Mouse (Mus musculus) kidney, embryonic 15.5 days (tissue): ENCODE results near the gene Scamp2. TPM values are rescaled to one million over a fixed set of nuclear protein-coding genes. Genes with fewer than 3 reads are reported as not detected.

Experiments used
- ATAC-seq: fragments of 200-750 bp; cut with Nextera tagmentation; replicated peaks from 2 replicates; pipeline ENCODE4 v1.8.0; 2017; ENCODE audit warnings: moderate TSS enrichment; ENCODE audit not compliant: low FRiP score
- H3K27ac ChIP-seq: fragments of 300-500 bp; sonication (generic); 2 replicates; pipeline ENCODE4 v1.5.1; 2015; ENCODE audit warnings: mild to moderate bottlenecking, inconsistent platforms
- H3K27me3 ChIP-seq: fragments of 300-500 bp; sonication (generic); 2 replicates; pipeline ENCODE4 v1.6.1; 2015; ENCODE audit warnings: inconsistent platforms
- H3K36me3 ChIP-seq: fragments of 300-500 bp; sonication (generic); 2 replicates; pipeline ENCODE4 v1.6.1; 2015; ENCODE audit warnings: inconsistent platforms
- H3K4me1 ChIP-seq: fragments of 300-500 bp; sonication (generic); 2 replicates; pipeline ENCODE4 v1.6.1; 2015; ENCODE audit warnings: inconsistent platforms
- H3K4me2 ChIP-seq: fragments of 300-500 bp; sonication (generic); 2 replicates; pipeline ENCODE4 v1.6.1; 2015; ENCODE audit warnings: moderate library complexity, mild to moderate bottlenecking, inconsistent platforms
- H3K4me3 ChIP-seq: fragments of 300-500 bp; sonication (generic); replicated peaks from 2 replicates; pipeline ENCODE4 v1.5.1; 2015; ENCODE audit warnings: mild to moderate bottlenecking, inconsistent platforms
- H3K9ac ChIP-seq: fragments of 300-500 bp; sonication (generic); 2 replicates; pipeline ENCODE4 v1.6.1; 2015; ENCODE audit warnings: mild to moderate bottlenecking, inconsistent platforms
- H3K9me3 ChIP-seq: fragments of 300-500 bp; sonication (generic); replicated peaks from 2 replicates; pipeline ENCODE4 v1.6.1; 2016; ENCODE audit warnings: inconsistent platforms
- WGBS: fragments of 180-500 bp; shearing (Covaris S2); methylation state at CpG from one replicate; pipeline ENCODE4 v1.1.7; 2015; ENCODE audit warnings: mixed read lengths; 5-methylcytosine and 5-hydroxymethylcytosine counted together
- polyA plus RNA-seq: library from polyadenylated mRNA; unstranded; fragments of >200 nt; fragmentation: Nextera tagmentation; extraction: Ambion mirVana; gene quantifications from 2 replicates; pipeline ENCODE4 v1.2.1, GENCODE M21; 2015

Gene Scamp2
- polyA plus RNA-seq, 1 experiment from 2014 or later = 85.5 TPM

- 83% methylated on average over 5 of the region's 5 CpGs for WGBS
- Histone ChIP-seq H3K27me3 (no peaks in the 10 kb centered on the region), H3K4me3 (peak overlapping the region; percentile 76; the same call in 1 of the 2 replicates), H3K9me3 (no peaks in the 10 kb centered on the region), H3K4me1 (peaks cover 22% of the 10 kb centered on the region), H3K36me3 (peaks cover 66% of the 10 kb centered on the region), H3K27ac (no peak overlapping the region), H3K9ac (no peak overlapping the region), H3K4me2 (peak overlapping the region; percentile 80)
- ATAC-seq = no peak
Measured at GRCm38 (mm10) chr9:57536362-57536761, 24.4 kb upstream of the Scamp2 start.

GRCm38 (mm10) chr9:57537044-57537727, 23.6 kb upstream of the Scamp2 start, which contains the start of gene Fam219b:
Gene Fam219b (plus strand): TSS chr9:57537528.
- Histone ChIP-seq H3K4me3 (peak within 1 kb of the TSS; percentile 76), H3K9me3 (no peaks in the 10 kb centered on the region), H3K4me2 (peak within 1 kb of the TSS; percentile 80), H3K27ac (peak within 1 kb of the TSS; percentile 82), H3K27me3 (no peaks in the 10 kb centered on the region), H3K9ac (peak within 1 kb of the TSS; percentile 82), H3K36me3 (peaks cover 65% of the 10 kb centered on the region), H3K4me1 (peaks cover 22% of the 10 kb centered on the region)
- 2% methylated on average over 45 of the region's 45 CpGs for WGBS
- peak; percentile 91 for ATAC-seq

- Histone ChIP-seq H3K4me1 (peaks cover 22% of the 10 kb centered on the region), H3K9ac (peak overlapping the region; percentile 82), H3K4me3 (peak overlapping the region; percentile 76), H3K4me2 (peak overlapping the region; percentile 80), H3K27me3 (no peaks in the 10 kb centered on the region), H3K9me3 (no peaks in the 10 kb centered on the region), H3K36me3 (peaks cover 65% of the 10 kb centered on the region), H3K27ac (peak overlapping the region; percentile 82)
- ATAC-seq = peak; percentile 76
- WGBS = under 1% methylated on average over 24 of the region's 24 CpGs
Measured at GRCm38 (mm10) chr9:57537728-57538181, 23.0 kb upstream of the Scamp2 start.

GRCm38 (mm10) chr9:57539550-57539949, 21.2 kb upstream of the Scamp2 start:
- Histone ChIP-seq H3K4me2 (no peak overlapping the region), H3K4me1 (peaks cover 22% of the 10 kb centered on the region), H3K36me3 (peaks cover 63% of the 10 kb centered on the region), H3K27me3 (no peaks in the 10 kb centered on the region), H3K9ac (no peak overlapping the region), H3K4me3 (no peak overlapping the region), H3K9me3 (no peaks in the 10 kb centered on the region), H3K27ac (no peak overlapping the region)
- 93% methylated on average over 2 of the region's 2 CpGs for WGBS
- no peak for ATAC-seq

GRCm38 (mm10) chr9:57541312-57541711, 19.4 kb upstream of the Scamp2 start:
- H3K9me3 ChIP-seq = no peaks in the 10 kb centered on the region
- WGBS = 6% methylated on average over 1 of the region's 1 CpGs
- H3K4me2 ChIP-seq = no peak overlapping the region
- H3K27ac ChIP-seq = no peak overlapping the region
- no peaks in the 10 kb centered on the region for H3K27me3 ChIP-seq
- H3K36me3 ChIP-seq = peaks cover 72% of the 10 kb centered on the region
- H3K4me1 ChIP-seq = peaks cover 22% of the 10 kb centered on the region
- no peak overlapping the region for H3K9ac ChIP-seq
- no peak for ATAC-seq
- H3K4me3 ChIP-seq = no peak overlapping the region

GRCm38 (mm10) chr9:57543951-57544350, 16.8 kb upstream of the Scamp2 start:
- Histone ChIP-seq H3K4me1 (peaks cover 3% of the 10 kb centered on the region; the same call in 1 of the 2 replicates), H3K4me3 (no peak overlapping the region), H3K4me2 (no peak overlapping the region), H3K27me3 (no peaks in the 10 kb centered on the region), H3K9ac (no peak overlapping the region), H3K27ac (no peak overlapping the region), H3K9me3 (no peaks in the 10 kb centered on the region), H3K36me3 (peaks cover 96% of the 10 kb centered on the region)
- 76% methylated on average over 3 of the region's 3 CpGs for WGBS
- ATAC-seq = no peak

GRCm38 (mm10) chr9:57547287-57547686, 13.5 kb upstream of the Scamp2 start:
- Histone ChIP-seq H3K27me3 (no peaks in the 10 kb centered on the region), H3K9ac (no peak overlapping the region), H3K9me3 (no peaks in the 10 kb centered on the region), H3K4me3 (no peak overlapping the region), H3K4me2 (no peak overlapping the region), H3K4me1 (peaks cover 7% of the 10 kb centered on the region), H3K36me3 (peaks cover 84% of the 10 kb centered on the region), H3K27ac (no peak overlapping the region)
- WGBS = 73% methylated on average over 5 of the region's 5 CpGs
- no peak for ATAC-seq

- H3K27me3 ChIP-seq = no peaks in the 10 kb centered on the region
- no peaks in the 10 kb centered on the region for H3K9me3 ChIP-seq
- H3K9ac ChIP-seq = no peak overlapping the region
- ATAC-seq = no peak
- 88% methylated on average over 11 of the region's 11 CpGs for WGBS
- H3K4me2 ChIP-seq = no peak overlapping the region
- H3K4me1 ChIP-seq = peaks cover 7% of the 10 kb centered on the region
- peaks cover 78% of the 10 kb centered on the region for H3K36me3 ChIP-seq
- H3K27ac ChIP-seq = no peak overlapping the region
- no peak overlapping the region for H3K4me3 ChIP-seq
Measured at GRCm38 (mm10) chr9:57547869-57548268, 12.9 kb upstream of the Scamp2 start.

- Histone ChIP-seq H3K4me1 (peaks cover 7% of the 10 kb centered on the region), H3K4me2 (no peak overlapping the region), H3K9ac (no peak overlapping the region), H3K36me3 (peaks cover 67% of the 10 kb centered on the region), H3K4me3 (no peak overlapping the region), H3K27me3 (no peaks in the 10 kb centered on the region), H3K27ac (no peak overlapping the region), H3K9me3 (no peaks in the 10 kb centered on the region)
- ATAC-seq = no peak
- 92% methylated on average over 4 of the region's 4 CpGs for WGBS
Measured at GRCm38 (mm10) chr9:57549186-57549585, 11.6 kb upstream of the Scamp2 start.

- Histone ChIP-seq H3K9me3 (no peaks in the 10 kb centered on the region), H3K4me1 (peaks cover 7% of the 10 kb centered on the region), H3K27me3 (no peaks in the 10 kb centered on the region), H3K4me3 (no peak overlapping the region), H3K9ac (no peak overlapping the region), H3K27ac (no peak overlapping the region), H3K36me3 (peaks cover 56% of the 10 kb centered on the region), H3K4me2 (no peak overlapping the region)
- no peak for ATAC-seq
- 87% methylated on average over 11 of the region's 11 CpGs for WGBS
Measured at GRCm38 (mm10) chr9:57550126-57550862, 10.4 kb upstream of the Scamp2 start.

- H3K4me3 ChIP-seq = peak within 1 kb of the TSS; percentile 68
- peak; percentile 53; the same call in 1 of the 2 replicates for ATAC-seq
- no peak within 1 kb of the TSS for H3K27ac ChIP-seq
- H3K36me3 ChIP-seq = peaks cover 36% of the 10 kb centered on the region
- peaks cover 7% of the 10 kb centered on the region for H3K4me1 ChIP-seq
- WGBS = 2% methylated on average over 28 of the region's 28 CpGs
- H3K9me3 ChIP-seq = no peaks in the 10 kb centered on the region
- H3K27me3 ChIP-seq = no peaks in the 10 kb centered on the region
- H3K9ac ChIP-seq = peak within 1 kb of the TSS; percentile 66
- peak within 1 kb of the TSS; percentile 76 for H3K4me2 ChIP-seq
Measured at GRCm38 (mm10) chr9:57552139-57552887, 8.4 kb upstream of the Scamp2 start, which contains the start of gene Mpi. Gene Mpi (minus strand): TSS chr9:57552763.

GRCm38 (mm10) chr9:57553119-57553518, 7.6 kb upstream of the Scamp2 start:
- no peak for ATAC-seq
- H3K27me3 ChIP-seq = no peaks in the 10 kb centered on the region
- H3K9ac ChIP-seq = no peak overlapping the region
- H3K9me3 ChIP-seq = no peaks in the 10 kb centered on the region
- no peak overlapping the region for H3K4me2 ChIP-seq
- no peak overlapping the region for H3K27ac ChIP-seq
- peaks cover 28% of the 10 kb centered on the region for H3K36me3 ChIP-seq
- peaks cover 7% of the 10 kb centered on the region for H3K4me1 ChIP-seq
- WGBS = 72% methylated on average over 11 of the region's 11 CpGs
- no peak overlapping the region for H3K4me3 ChIP-seq
